Mouse (Mus musculus) neural tube, embryonic 14.5 days (tissue): ENCODE measurements around the gene C87436. TPM values are rescaled to one million over a fixed set of nuclear protein-coding genes. Genes with fewer than 3 reads are reported as not detected.
"Not testable (repeated sequence)": the region's sequence is repeated elsewhere in the genome, so short reads cannot be mapped to it uniquely, and the experiment has no call there.

Experiments
- ATAC-seq: fragments of 200-750 bp; cut with Nextera tagmentation; 2 replicates; pipeline ENCODE4 v1.8.0; 2017; ENCODE audit warnings: low read depth, mild to moderate bottlenecking, moderate TSS enrichment, moderate library complexity
- H3K27ac ChIP-seq: fragments of 300-500 bp; sonication (generic); 2 replicates; pipeline ENCODE4 v1.5.1; 2014; ENCODE audit warnings: low read depth, mild to moderate bottlenecking, control low read depth, low read length, moderate library complexity, mixed read lengths
- H3K27me3 ChIP-seq: fragments of 300-500 bp; sonication (generic); 2 replicates; pipeline ENCODE4 v1.6.1; 2014; ENCODE audit warnings: low read length; ENCODE audit not compliant: control insufficient read depth, insufficient read depth
- H3K36me3 ChIP-seq: fragments of 300-500 bp; sonication (generic); 2 replicates; pipeline ENCODE4 v1.6.1; 2014; ENCODE audit warnings: low read length, mixed read lengths; ENCODE audit not compliant: control insufficient read depth, insufficient read depth
- H3K4me1 ChIP-seq: fragments of 300-500 bp; sonication (generic); 2 replicates; pipeline ENCODE4 v1.6.1; 2014; ENCODE audit warnings: low read length; ENCODE audit not compliant: control insufficient read depth, insufficient read depth
- H3K4me2 ChIP-seq: fragments of 300-500 bp; sonication (generic); 2 replicates; pipeline ENCODE4 v1.6.1; 2014; ENCODE audit warnings: mild to moderate bottlenecking, low read depth, low read length, control low read depth
- H3K4me3 ChIP-seq: fragments of 300-500 bp; sonication (generic); 2 replicates; pipeline ENCODE4 v1.5.1; 2014; ENCODE audit warnings: low read depth, low read length, control low read depth, mixed read lengths
- H3K9ac ChIP-seq: fragments of 300-500 bp; sonication (generic); replicated peaks from 2 replicates; pipeline ENCODE4 v1.6.1; 2014; ENCODE audit warnings: low read depth, mild to moderate bottlenecking, control low read depth, low read length, mixed read lengths
- H3K9me3 ChIP-seq: fragments of 300-500 bp; sonication (generic); 2 replicates; pipeline ENCODE4 v1.6.1; 2016; ENCODE audit warnings: low read length; ENCODE audit not compliant: control insufficient read depth
- WGBS: fragments of 180-500 bp; shearing (Covaris S2); extraction: QIAGEN DNeasy Blood & Tissue Kit; methylation state at CpG from one replicate; pipeline ENCODE4 v1.1.7; 2014; 5-methylcytosine and 5-hydroxymethylcytosine counted together
- polyA plus RNA-seq: library from polyadenylated mRNA; unstranded; fragments of >200 nt; fragmentation: Nextera tagmentation; extraction: Ambion mirVana; gene quantifications from 2 replicates; pipeline ENCODE4 v1.2.1, GENCODE M21; 2014

The C87436 gene
- polyA plus RNA-seq, 1 experiment from 2014 or later: 21.9 TPM

DNA sequence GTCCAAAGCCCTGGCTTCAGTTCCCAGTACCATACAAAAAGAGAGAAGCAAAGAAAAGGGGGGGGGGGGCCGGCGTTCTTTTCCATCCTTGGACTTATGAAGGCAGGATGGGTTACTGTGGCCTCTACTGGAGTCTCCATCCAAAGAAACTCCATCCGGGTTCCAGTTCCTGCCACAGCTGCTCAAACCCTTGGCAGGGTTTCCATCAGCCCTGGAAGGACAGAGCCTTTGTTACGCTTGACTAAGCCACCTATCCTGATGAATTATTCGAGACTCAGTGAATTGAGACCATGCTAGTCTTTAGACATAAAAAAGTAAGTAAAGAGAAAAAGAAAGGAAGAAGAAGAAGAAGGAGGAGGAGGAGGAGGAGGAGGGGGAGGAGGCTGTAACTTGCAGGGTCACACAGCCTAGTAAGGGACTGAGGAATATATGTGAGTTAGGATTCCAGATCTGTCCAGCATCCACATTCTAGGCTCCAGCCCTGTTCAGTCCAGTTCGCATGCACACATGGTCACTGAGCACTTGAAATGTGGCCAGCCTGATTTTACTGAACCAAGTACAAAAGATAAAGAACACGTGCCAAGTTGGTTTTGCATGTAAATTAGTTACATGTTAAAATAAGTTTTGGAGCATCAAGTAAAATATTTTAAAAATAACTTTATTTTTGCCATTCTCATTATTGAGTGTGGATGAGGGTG is 47.9 kb downstream of the C87436 start:
- H3K9me3 ChIP-seq: no peaks in the 10 kb centered on the region
- 81% methylated on average over 7 of the region's 7 CpGs for WGBS
- H3K9ac ChIP-seq: no peak overlapping the region
- H3K27ac ChIP-seq: no peak overlapping the region
- no peaks in the 10 kb centered on the region for H3K27me3 ChIP-seq
- no peak for ATAC-seq
- H3K4me2 ChIP-seq: no peak overlapping the region
- no peaks in the 10 kb centered on the region for H3K36me3 ChIP-seq
- no peak overlapping the region for H3K4me3 ChIP-seq
- H3K4me1 ChIP-seq: peaks cover 14% of the 10 kb centered on the region

- no peak overlapping the region for H3K4me3 ChIP-seq
- no peaks in the 10 kb centered on the region for H3K36me3 ChIP-seq
- H3K27ac ChIP-seq: peak overlapping the region; percentile 95
- H3K4me2 ChIP-seq: peak overlapping the region; percentile 40
- no peaks in the 10 kb centered on the region for H3K9me3 ChIP-seq
- H3K9ac ChIP-seq: peak overlapping the region; percentile 25
- WGBS: 5% methylated on average over 24 of the region's 24 CpGs
- H3K27me3 ChIP-seq: no peaks in the 10 kb centered on the region
- peak; percentile 94 for ATAC-seq
- H3K4me1 ChIP-seq: peaks cover 14% of the 10 kb centered on the region
Measured at GRCm38 (mm10) chr6:86487358-86488148, 49.4 kb downstream of the C87436 start.

- H3K27me3 ChIP-seq: no peaks in the 10 kb centered on the region
- H3K9me3 ChIP-seq: no peaks in the 10 kb centered on the region
- H3K4me1 ChIP-seq: peaks cover 14% of the 10 kb centered on the region
- H3K36me3 ChIP-seq: no peaks in the 10 kb centered on the region
- ATAC-seq: peak; percentile 41; the same call in 1 of the 2 replicates
- H3K4me2 ChIP-seq: peak overlapping the region; percentile 40; the same call in 1 of the 2 replicates
- 15% methylated on average over 3 of the region's 3 CpGs for WGBS
- H3K9ac ChIP-seq: peak overlapping the region; percentile 25; the same call in 1 of the 2 replicates
- H3K27ac ChIP-seq: peak overlapping the region; percentile 95
- H3K4me3 ChIP-seq: no peak overlapping the region
Measured at GRCm38 (mm10) chr6:86488149-86488485, 49.9 kb downstream of the C87436 start.

- Histone ChIP-seq H3K9me3 (no peaks in the 10 kb centered on the region), H3K4me2 (no peak overlapping the region), H3K9ac (no peak overlapping the region), H3K36me3 (no peaks in the 10 kb centered on the region), H3K4me1 (peaks cover 14% of the 10 kb centered on the region), H3K4me3 (no peak overlapping the region), H3K27me3 (no peaks in the 10 kb centered on the region), H3K27ac (no peak overlapping the region)
- 91% methylated on average over 2 of the region's 2 CpGs for WGBS
- no peak for ATAC-seq
Measured at GRCm38 (mm10) chr6:86489945-86490344, 51.8 kb downstream of the C87436 start.

GRCm38 (mm10) chr6:86490413-86490812 is 52.2 kb downstream of the C87436 start:
- not testable (repeated sequence) for H3K9ac ChIP-seq, H3K36me3 ChIP-seq, H3K9me3 ChIP-seq, ATAC-seq, H3K4me3 ChIP-seq, H3K4me2 ChIP-seq, H3K27me3 ChIP-seq, H3K27ac ChIP-seq
- WGBS: 91% methylated on average over 8 of the region's 8 CpGs
- peaks cover 14% of the 10 kb centered on the region for H3K4me1 ChIP-seq

GRCm38 (mm10) chr6:86493469-86494263 is 55.5 kb downstream of the C87436 start:
- no peaks in the 10 kb centered on the region for H3K4me1 ChIP-seq
- H3K27ac ChIP-seq: no peak overlapping the region
- H3K36me3 ChIP-seq: no peaks in the 10 kb centered on the region
- no peak overlapping the region for H3K9ac ChIP-seq
- ATAC-seq: no peak
- H3K27me3 ChIP-seq: no peaks in the 10 kb centered on the region
- WGBS: 82% methylated on average over 13 of the region's 13 CpGs
- H3K4me3 ChIP-seq: no peak overlapping the region
- no peak overlapping the region for H3K4me2 ChIP-seq
- H3K9me3 ChIP-seq: no peaks in the 10 kb centered on the region

DNA sequence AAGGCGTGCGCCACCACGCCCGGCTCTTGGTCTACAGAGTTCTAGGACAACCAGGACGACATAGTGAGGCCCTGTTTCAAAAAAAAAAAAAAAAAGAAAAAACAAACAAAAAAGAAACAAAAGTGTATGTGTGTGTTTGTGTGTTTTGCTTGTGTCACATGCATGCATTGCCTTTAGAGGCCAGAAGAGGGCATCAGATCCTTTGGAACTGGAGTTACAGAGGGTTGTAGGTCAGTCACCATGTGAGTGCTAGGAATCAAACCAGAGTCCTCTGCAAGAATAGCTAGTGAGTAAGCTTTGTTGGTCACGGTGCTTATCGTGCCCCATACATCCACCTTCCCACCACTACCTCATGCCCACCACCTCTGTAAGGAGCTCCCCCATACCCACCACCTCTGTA is 56.6 kb downstream of the C87436 start:
- no peak overlapping the region for H3K9ac ChIP-seq
- 96% methylated on average over 7 of the region's 7 CpGs for WGBS
- no peaks in the 10 kb centered on the region for H3K27me3 ChIP-seq

GRCm38 (mm10) chr6:86495661-86496060 is 57.5 kb downstream of the C87436 start:
- no peaks in the 10 kb centered on the region for H3K27me3 ChIP-seq
- WGBS: 68% methylated on average over 3 of the region's 3 CpGs
- no peaks in the 10 kb centered on the region for H3K4me1 ChIP-seq
- ATAC-seq: no peak
- H3K36me3 ChIP-seq: no peaks in the 10 kb centered on the region
- H3K27ac ChIP-seq: no peak overlapping the region
- no peak overlapping the region for H3K4me2 ChIP-seq
- H3K4me3 ChIP-seq: no peak overlapping the region
- no peaks in the 10 kb centered on the region for H3K9me3 ChIP-seq
- no peak overlapping the region for H3K9ac ChIP-seq

More for the DNA sequence above, 56.6 kb downstream of the C87436 start:
- Histone ChIP-seq H3K4me2 (no peak overlapping the region), H3K4me1 (no peaks in the 10 kb centered on the region), H3K36me3 (no peaks in the 10 kb centered on the region), H3K9me3 (no peaks in the 10 kb centered on the region), H3K4me3 (no peak overlapping the region), H3K27ac (no peak overlapping the region)
- ATAC-seq: no peak
